Mouse (Mus musculus) skeletal muscle tissue, postnatal 0 days (tissue): ENCODE measurements around the gene Kcne1l. TPM values are rescaled to one million over a fixed set of nuclear protein-coding genes. Genes with fewer than 3 reads are reported as not detected.

Experiments used
- polyA plus RNA-seq: library from polyadenylated mRNA; unstranded; fragments of >200 nt; fragmentation: Nextera tagmentation; extraction: Ambion mirVana; gene quantifications from 2 replicates; pipeline ENCODE4 v1.2.1, GENCODE M21; 2015

Kcne1l gene
- polyA plus RNA-seq: 253 and 283 TPM in 2 replicates

DNA sequence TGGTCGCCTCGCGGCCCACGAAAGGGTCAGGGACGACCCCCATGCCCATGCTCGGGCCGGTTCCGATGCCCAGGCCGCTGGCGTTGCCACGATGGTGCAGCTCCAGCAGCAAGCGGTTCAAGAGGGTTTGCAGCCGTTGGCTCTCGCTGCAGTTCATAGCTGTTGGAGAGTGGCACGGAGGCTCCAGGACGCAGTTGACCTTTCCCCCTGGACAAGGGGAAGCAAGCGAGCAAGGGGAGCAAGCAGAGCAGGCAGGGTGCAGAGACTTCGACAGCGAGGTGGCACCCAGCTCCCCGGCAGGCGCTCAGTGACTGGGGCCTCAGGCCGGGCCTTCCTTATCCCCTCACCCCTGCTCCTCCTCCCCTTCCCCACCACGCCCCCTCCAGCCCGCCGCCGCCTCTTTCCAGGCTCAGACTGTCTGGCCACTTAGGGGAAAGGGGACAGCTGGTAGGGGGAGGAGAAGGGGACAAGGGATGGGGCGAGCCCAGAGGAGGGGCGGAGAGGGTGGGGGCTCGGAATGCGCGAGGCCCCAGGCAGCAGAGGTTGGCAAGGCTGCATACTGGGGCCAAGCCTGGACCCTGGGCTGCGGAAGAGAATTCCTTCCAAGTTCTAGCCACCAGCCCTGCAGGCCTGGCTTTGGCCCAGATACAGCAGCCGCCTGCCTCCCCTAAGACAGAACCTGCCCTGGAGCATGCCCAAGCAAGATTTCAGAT lies at the start of gene Kcne1l:
Kcne1l (minus strand) TSS at position 426 of the 713 bp plus-strand sequence.

Other genes with a start within 250 kb of the Kcne1l start
- gene Gucy2f, start 109.4 kb downstream of the Kcne1l start, polyA plus RNA-seq: not detected in 2 replicates
- gene Nxt2, start 79.5 kb downstream of the Kcne1l start, polyA plus RNA-seq: 4.6 and 6.4 TPM in 2 replicates
- gene Acsl4, start 84.2 kb upstream of the Kcne1l start, polyA plus RNA-seq: 13.8 and 16.2 TPM in 2 replicates